Mouse (Mus musculus): ENCODE measurements around the gene Lypd4. TPM values are rescaled to one million over a fixed set of nuclear protein-coding genes. Genes with fewer than 3 reads are reported as not detected.

The Lypd4 gene
- not detected for polyA plus RNA-seq (2014; fragmentation: Illumina TruSeq; extraction: RNeasy Lipid Tissue Mini Kit (QIAGEN cat#74804); ENCODE audit: low read depth, low replicate concordance)

DNA sequence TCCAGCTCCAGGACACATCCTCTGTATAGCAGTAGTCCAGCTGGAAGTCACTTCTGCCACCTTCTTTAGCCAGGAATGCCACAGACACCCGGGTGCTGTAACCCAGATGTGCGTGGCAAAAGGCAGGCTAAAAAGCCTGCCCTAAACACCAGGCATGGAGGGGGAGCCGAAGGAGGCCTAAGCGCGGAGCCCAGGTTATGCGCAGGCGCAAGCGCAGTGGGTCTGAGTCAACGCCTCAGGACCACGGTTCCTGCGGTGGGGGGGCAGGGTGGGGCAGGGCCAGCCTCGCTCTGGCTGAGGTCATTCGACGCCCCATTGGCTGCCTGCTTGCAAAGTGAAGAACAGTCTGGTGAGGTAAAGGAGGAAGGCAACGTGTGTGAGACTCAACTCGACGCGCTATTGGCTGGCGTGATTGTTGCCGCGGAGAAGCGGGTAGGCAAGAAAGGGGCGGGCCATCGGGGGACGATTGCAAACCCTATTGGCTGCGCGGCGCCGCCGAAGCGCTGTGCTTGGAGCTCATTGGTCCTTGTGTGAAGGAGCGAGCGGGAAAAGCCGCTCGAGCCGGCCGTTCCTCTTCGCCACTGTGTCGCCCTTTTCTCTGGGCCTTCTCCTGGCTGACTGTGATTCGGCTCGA, at the start of gene Lypd4, which contains the start of gene Dmrtc2:
Gene Lypd4, minus strand, starts transcription at position 410 of the 634 bp plus-strand sequence.
Gene Dmrtc2, plus strand, starts transcription at position 526 of the 634 bp plus-strand sequence.

DNA sequence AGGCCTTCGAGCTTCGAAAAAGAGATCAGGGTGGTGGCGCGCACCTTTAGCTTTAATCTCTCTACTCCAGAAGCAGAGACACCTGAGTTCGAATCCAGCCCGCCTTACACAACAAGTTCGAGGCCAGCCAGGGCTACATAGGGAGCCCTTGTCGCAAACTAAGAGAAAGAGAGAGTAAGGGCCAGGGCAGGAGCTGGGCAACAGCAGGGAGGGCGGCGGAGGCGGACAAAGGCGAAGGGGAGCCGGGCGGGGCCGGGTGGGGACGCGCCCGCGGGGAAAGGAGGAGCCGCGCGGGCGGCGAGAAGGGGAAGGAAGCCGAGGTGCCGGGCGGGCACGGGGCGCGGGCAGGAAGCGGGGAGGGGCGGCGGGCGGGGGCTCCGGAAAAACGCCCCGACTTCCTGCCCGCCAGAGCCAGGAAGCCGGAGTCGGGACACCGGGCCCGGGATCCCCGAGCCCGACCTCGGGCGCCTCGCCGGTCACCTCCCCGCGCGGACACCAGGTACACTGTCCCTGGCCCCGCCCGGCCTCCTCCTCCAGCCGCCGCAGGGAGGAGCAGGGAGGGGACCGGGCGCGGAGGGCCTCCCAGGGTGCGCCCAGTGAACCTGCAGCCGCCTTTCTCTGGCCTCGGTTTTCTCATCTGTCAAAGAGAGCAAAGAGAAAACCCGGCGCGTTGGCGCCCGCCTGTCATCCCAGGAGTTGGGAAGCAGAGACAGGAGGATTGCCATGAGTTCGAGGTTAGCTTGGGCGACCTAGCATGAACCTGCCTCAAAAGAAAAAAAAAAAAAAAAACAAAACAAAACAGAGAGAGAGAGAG, 33.1 kb upstream of the Lypd4 start, which contains the start of gene Arhgef1:
Gene Arhgef1, plus strand, starts transcription at position 283 of the 814 bp plus-strand sequence.

DNA sequence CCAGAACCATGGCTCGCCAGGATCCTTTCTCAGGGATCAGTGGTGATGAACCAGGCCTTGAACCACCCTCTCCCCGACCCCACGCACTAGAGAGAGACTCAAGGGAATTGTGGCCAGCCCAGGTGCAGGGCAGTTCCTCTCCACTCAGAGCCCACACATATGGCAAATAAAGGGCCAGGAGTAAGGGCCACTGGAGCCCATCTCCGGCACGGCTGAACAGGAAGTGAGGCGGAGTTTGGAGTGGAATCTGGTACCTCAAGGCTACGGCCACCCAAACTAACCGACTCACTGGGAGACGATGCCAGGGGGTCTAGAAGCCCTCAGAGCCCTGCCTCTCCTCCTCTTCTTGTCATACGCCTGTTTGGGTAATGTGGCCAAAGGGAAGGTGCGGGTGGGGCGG, 27.5 kb upstream of the Lypd4 start, which contains the start of gene Cd79a:
Gene Cd79a, plus strand, starts transcription at position 158 of the 400 bp plus-strand sequence.

DNA sequence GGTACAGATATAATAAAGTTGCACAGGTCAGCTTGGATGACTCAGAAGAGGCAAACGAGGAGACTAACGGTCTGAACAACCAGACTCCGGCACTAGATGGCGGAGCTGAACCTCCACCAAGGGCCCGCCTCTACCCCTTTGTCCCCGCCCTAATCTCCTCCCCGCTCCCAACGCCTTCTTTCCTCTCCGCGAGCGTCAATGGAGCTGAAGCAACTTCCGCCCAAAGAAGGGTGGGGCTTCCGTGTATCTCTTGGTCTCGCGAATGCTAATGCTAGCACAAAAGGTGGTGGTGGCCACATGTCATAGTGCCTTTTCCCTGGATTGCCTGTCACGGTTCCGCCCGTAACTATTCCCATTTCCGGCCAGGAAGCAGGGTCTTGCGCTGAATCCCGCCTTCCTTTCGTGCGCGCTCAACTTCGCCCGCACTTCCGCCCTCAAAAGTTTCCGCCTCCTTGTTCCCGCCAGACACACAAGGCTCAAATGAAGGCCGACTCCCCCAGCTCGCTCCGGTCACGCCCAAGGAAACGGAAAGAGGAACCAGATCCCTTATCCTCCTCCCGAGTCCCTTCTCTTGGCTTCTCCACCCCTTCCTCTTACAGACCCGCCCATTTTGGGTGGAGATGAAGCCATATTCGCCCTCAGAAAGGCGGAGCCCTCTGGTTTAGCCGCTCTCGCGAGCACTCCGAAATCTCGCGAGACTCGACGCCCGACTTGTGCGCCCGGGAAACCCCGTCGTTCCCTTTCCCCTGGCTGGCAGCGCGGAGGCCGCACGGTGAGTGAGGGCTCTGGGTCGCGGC, 14.4 kb upstream of the Lypd4 start, which contains the start of gene Rps19:
Gene Rps19, plus strand, starts transcription at position 476 of the 797 bp plus-strand sequence.

DNA sequence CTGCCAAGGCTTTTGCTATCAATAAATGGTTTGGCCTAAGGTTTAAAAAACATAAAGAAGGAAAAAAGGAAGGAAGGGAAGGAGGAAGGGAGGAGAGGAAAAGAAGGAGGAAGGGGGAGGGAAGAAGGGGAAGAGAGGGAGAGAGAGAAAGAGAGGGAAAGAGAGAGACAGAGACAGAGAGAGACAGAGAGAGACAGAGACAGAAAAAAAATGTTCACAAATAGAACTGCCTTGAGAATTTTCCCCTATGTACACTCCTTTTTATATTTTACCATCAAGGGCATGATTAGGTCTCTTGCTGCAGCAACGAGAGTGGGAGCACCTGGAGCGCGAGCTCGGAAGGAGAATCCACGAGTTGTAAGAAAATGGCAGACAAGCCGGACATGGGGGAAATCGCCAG, 7.8 kb downstream of the Lypd4 start, which contains the start of gene Gm9844:
Gene Gm9844, plus strand, starts transcription at position 301 of the 400 bp plus-strand sequence.

Other genes starting within 250 kb of the Lypd4 start
- not detected for gene Lypd3, start 233.4 kb downstream of the Lypd4 start, polyA plus RNA-seq (2014; fragmentation: Illumina TruSeq; extraction: RNeasy Lipid Tissue Mini Kit (QIAGEN cat#74804); ENCODE audit: low read depth, low replicate concordance)
- not detected for gene Tex101, start 193.3 kb downstream of the Lypd4 start, polyA plus RNA-seq (2014; fragmentation: Illumina TruSeq; extraction: RNeasy Lipid Tissue Mini Kit (QIAGEN cat#74804); ENCODE audit: low read depth, low replicate concordance)
- not detected for gene BC049730, start 160.7 kb downstream of the Lypd4 start, polyA plus RNA-seq (2014; fragmentation: Illumina TruSeq; extraction: RNeasy Lipid Tissue Mini Kit (QIAGEN cat#74804); ENCODE audit: low read depth, low replicate concordance)
- gene Gm4763, start 143.0 kb downstream of the Lypd4 start, polyA plus RNA-seq (2014; fragmentation: Illumina TruSeq; extraction: RNeasy Lipid Tissue Mini Kit (QIAGEN cat#74804); ENCODE audit: low read depth, low replicate concordance) = not detected
- not detected for gene Cd177, start 109.6 kb downstream of the Lypd4 start, polyA plus RNA-seq (2014; fragmentation: Illumina TruSeq; extraction: RNeasy Lipid Tissue Mini Kit (QIAGEN cat#74804); ENCODE audit: low read depth, low replicate concordance)
- gene Ceacam10, start 92.7 kb downstream of the Lypd4 start, polyA plus RNA-seq (2014; fragmentation: Illumina TruSeq; extraction: RNeasy Lipid Tissue Mini Kit (QIAGEN cat#74804); ENCODE audit: low read depth, low replicate concordance) = not detected
- gene Gm9844, start 7.7 kb downstream of the Lypd4 start, polyA plus RNA-seq (2014; fragmentation: Illumina TruSeq; extraction: RNeasy Lipid Tissue Mini Kit (QIAGEN cat#74804); ENCODE audit: low read depth, low replicate concordance) = not detected
- not detected for gene Dmrtc2, start 116 bp upstream of the Lypd4 start, polyA plus RNA-seq (2014; fragmentation: Illumina TruSeq; extraction: RNeasy Lipid Tissue Mini Kit (QIAGEN cat#74804); ENCODE audit: low read depth, low replicate concordance)
- 37.7 TPM for gene Rps19, start 14.4 kb upstream of the Lypd4 start, polyA plus RNA-seq (2014; fragmentation: Illumina TruSeq; extraction: RNeasy Lipid Tissue Mini Kit (QIAGEN cat#74804); ENCODE audit: low read depth, low replicate concordance)
- gene Cd79a, start 27.4 kb upstream of the Lypd4 start, polyA plus RNA-seq (2014; fragmentation: Illumina TruSeq; extraction: RNeasy Lipid Tissue Mini Kit (QIAGEN cat#74804); ENCODE audit: low read depth, low replicate concordance) = 0.45 TPM
- 1.1 TPM for gene Arhgef1, start 33.0 kb upstream of the Lypd4 start, polyA plus RNA-seq (2014; fragmentation: Illumina TruSeq; extraction: RNeasy Lipid Tissue Mini Kit (QIAGEN cat#74804); ENCODE audit: low read depth, low replicate concordance)
- gene Gm4881, start 74.6 kb upstream of the Lypd4 start, polyA plus RNA-seq (2014; fragmentation: Illumina TruSeq; extraction: RNeasy Lipid Tissue Mini Kit (QIAGEN cat#74804); ENCODE audit: low read depth, low replicate concordance) = not detected
- gene Rabac1, start 102.8 kb upstream of the Lypd4 start, polyA plus RNA-seq (2014; fragmentation: Illumina TruSeq; extraction: RNeasy Lipid Tissue Mini Kit (QIAGEN cat#74804); ENCODE audit: low read depth, low replicate concordance) = 1.6 TPM
- gene Atp1a3, start 136.0 kb upstream of the Lypd4 start, polyA plus RNA-seq (2014; fragmentation: Illumina TruSeq; extraction: RNeasy Lipid Tissue Mini Kit (QIAGEN cat#74804); ENCODE audit: low read depth, low replicate concordance) = not detected
- 0.32 TPM for gene Grik5, start 202.4 kb upstream of the Lypd4 start, polyA plus RNA-seq (2014; fragmentation: Illumina TruSeq; extraction: RNeasy Lipid Tissue Mini Kit (QIAGEN cat#74804); ENCODE audit: low read depth, low replicate concordance)
- 0.42 TPM for gene Zfp574, start 202.6 kb upstream of the Lypd4 start, polyA plus RNA-seq (2014; fragmentation: Illumina TruSeq; extraction: RNeasy Lipid Tissue Mini Kit (QIAGEN cat#74804); ENCODE audit: low read depth, low replicate concordance)